Mouse (Mus musculus) layer of hippocampus, adult 11-12 months (tissue): ENCODE data around the gene Cttn.

Source experiments
- DNase-seq: peaks from one replicate; pipeline ENCODE4 v3.0.0; 2022; ENCODE audit warnings: low spot score

The Cttn gene

GRCm38 (mm10) chr7:144449637-144450570 lies 20.9 kb downstream of the Cttn start:
- peak; percentile 78 for DNase-seq

DNA sequence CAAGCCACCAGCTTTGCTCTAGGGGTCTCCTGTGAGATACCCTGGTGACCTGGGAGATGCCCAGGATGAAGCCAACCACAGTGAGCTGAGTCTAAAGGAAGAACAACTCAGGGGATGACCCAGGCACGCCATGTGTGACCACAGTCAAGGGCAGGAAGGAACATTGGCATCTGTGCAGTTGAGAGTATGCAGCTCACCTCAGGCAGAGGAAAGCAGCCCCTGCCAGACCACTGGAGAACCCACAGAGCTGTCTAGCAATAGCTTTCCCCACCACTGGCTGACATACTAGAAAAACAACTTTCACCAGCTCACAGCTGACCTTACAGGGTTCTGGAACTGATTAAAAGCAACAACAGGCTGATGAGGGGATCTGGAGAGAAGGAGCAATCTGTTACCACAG lies 22.6 kb downstream of the Cttn start:
- no peak for DNase-seq

DNA sequence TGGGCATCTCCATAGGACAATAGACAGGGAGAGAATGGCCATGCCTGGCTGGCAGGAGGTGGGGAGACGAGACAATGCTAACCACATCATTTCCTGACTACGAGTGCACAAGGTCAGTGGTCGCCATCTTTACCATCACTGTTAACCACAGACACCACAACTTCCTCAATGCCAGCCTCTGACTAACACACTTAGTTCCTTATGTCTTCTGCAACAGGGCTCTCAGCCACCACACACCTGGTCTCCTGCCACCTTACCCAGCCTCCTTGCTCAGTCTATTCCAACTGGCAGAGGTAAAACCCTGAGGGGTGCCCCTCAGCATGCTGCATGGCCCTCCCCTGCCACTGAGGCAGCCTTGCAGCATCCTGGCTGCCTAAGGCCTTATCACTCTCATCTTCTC lies 23.7 kb downstream of the Cttn start:
- no peak for DNase-seq

DNA sequence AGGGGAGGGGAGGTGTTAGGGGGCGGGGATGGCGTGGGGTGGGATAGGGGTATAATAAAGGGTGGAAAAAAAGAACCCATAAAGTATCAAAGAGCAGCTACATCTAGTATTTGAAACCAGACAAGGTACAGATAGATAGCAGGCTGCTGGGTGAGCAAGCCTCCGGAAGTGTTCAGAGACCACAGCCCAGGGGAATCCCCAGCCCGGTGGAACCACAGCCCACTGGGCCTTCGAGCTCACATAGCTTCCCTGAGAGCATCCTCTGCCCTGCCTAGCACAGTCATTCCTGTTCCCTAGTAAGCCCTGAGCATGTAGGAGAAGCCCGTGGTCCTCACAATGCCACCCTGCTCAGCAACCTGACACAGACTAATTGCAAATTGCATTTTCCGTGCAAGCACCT lies 26.0 kb downstream of the Cttn start:
- no peak for DNase-seq

DNA sequence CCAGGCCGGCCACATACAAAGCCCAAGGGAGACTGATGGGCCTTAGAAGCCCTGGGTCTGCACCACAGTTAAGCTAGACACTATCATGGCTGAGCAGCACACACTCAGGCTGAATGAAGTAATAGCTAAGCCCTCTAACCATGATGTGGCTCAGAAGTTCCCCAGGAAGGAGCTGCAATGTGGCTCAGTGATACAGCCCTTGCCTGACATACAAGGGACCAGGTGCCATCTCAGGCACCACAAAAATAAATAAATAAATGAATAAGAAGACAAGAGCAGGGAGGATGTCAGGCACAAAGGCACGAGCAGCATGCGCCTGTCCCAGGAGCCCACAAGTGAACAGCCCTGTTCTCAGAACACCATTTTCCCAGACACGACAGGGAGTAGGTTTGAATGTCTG lies 28.8 kb downstream of the Cttn start:
- no peak for DNase-seq

GRCm38 (mm10) chr7:144441466-144441865 lies 29.3 kb downstream of the Cttn start:
- DNase-seq: no peak

DNA sequence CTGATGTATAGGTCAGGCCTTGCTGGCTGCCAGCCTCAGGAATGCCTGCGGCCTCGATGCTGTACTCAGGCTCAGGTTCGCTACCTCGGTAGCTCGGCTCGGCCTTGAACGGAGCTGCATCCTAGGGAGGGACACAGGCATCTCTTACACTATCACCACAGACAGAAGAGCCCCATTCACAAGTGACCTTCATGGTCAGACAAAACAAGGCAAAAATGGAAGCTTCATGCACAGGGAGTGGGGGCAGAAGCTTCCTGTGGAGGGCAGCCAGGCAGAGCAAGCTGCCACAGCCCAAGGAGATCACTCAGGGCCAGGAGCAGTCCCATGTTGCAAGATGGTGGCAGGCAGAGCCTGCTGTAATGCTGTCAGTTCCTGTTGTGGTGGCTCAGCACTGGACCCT lies 32.0 kb downstream of the Cttn start:
- DNase-seq: no peak

DNA sequence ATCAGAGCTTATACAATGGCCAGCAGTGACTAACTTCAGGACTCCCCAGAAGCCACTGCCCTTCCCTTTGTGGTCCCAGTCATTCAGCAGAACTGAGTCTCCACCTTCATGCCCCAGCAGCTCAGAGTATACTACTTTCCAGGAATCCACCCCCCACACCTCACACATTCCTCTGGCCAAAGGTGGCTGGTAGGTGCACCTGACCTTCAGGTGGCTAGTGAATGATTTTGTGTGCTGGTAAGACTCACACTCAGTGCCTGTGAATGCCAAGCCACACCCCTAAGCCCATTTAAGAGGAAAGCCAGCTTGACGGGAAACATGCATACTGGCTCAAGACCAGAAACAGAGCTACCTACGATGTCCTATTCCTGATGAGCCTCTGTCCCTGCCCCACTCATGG lies 37.9 kb downstream of the Cttn start:
- no peak for DNase-seq

DNA sequence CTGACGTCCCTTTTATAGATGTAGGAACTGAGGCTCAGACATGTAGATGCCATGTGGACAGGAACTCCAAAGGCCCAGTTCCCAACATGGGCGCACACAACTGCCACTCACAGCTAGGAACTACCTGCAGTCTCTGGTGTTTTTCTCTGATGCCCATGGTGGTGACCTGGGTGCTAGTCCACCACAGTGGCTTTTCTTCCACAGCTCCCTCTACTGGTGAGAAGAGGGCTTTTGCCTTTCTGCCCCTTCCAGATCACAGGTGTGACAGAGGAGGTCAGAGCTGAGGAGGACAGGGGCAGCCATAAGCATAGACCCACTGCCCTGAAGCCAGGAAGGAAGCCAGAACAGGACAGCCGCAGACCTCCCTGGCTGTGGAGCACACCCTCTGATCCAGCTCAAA lies 43.3 kb downstream of the Cttn start:
- DNase-seq: no peak

- no peak for DNase-seq
Measured at GRCm38 (mm10) chr7:144426594-144426993, 44.2 kb downstream of the Cttn start.

GRCm38 (mm10) chr7:144425953-144426352 lies 44.9 kb downstream of the Cttn start:
- DNase-seq: peak; percentile 76

DNA sequence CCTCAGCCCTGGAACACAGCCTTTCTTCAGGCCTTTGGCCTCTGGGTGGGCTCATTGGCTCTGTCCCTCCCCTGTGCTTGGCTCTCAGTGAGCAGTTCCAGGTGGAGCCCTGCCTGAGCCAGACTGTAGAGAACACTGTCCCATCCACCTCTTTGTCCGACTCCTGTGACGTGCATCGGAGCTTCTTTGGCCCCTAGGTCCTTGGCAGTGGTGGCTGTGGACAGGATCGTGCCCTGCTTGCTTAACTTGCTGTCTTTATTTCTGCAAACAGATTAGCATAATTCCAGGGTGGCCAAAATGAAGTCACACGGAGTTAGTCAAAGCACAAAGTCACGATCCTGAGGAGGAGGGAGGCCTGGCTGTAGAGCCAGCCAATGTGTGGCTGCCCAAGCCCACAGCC lies 49.3 kb downstream of the Cttn start:
- DNase-seq: no peak

DNA sequence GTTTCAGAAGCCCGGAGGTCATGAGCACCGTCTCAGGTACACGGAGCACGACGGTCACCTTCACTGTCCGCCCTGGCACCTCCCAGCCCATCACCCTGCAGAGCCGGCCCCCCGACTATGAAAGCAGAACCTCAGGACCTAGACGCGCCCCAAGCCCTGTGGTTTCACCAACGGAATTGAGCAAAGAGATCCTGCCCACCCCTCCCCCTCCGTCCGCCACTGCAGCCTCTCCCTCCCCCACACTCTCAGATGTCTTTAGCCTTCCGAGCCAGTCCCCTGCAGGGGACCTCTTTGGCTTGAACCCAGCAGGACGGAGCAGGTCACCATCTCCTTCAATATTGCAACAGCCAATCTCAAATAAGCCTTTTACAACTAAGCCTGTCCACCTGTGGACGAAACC lies 50.3 kb downstream of the Cttn start:
- no peak for DNase-seq

DNA sequence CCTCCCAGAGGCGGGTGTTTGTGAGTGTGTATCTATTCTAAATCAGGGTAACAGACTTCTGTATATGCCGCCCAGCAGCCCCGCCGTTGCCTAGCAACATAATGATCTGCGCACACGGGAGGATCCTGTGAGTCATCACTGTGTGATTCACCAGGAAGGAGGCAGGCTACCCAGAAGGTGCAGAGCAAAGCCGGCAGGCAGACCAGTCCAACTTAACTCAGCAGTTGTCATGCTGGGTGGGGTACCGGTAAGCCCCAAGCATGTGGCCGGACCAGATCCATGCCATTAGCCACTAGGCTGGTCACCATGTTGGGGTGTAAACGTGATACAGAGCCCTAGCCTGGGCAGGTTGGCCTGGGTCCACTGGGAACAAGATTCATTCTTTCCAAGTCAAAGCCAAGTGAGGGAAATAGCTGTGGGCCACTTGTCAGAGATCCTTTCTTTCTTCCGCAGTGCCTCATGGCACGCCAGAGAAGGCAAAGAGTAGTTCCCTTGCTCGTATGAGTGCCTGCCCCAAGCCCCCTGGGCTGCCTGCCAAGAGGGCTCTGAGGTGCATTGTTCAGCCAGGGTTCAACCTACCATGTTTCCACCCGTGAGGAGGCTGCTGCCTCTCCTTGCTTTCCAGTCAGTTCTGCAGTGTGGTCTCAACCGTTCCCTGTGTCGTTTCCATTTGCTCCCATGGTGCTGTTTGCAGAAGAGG lies 53.0 kb downstream of the Cttn start:
- peak; percentile 90 for DNase-seq

DNA sequence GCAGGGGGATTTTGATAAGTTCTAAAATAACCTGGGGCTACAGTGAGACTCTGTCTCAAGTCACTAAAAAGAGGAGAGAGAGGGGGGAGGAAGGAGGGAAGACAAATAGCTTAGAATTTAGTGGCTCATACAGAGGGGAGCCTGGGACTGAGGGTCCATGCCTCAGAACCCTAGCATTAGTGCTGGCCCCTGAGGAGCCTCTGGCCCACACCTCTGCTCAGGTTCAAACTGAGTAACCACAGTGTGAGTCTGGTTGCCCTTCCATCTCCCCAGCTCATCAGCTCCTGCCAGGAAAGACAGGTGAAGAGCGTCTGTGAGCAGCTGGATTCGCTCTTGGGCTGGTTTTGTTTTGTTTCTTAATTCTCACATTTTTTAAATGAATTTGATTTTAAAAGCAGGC lies 53.6 kb downstream of the Cttn start:
- DNase-seq: no peak

GRCm38 (mm10) chr7:144415795-144416194 lies 55.0 kb downstream of the Cttn start:
- no peak for DNase-seq

GRCm38 (mm10) chr7:144414632-144415031 lies 56.2 kb downstream of the Cttn start:
- no peak for DNase-seq

DNA sequence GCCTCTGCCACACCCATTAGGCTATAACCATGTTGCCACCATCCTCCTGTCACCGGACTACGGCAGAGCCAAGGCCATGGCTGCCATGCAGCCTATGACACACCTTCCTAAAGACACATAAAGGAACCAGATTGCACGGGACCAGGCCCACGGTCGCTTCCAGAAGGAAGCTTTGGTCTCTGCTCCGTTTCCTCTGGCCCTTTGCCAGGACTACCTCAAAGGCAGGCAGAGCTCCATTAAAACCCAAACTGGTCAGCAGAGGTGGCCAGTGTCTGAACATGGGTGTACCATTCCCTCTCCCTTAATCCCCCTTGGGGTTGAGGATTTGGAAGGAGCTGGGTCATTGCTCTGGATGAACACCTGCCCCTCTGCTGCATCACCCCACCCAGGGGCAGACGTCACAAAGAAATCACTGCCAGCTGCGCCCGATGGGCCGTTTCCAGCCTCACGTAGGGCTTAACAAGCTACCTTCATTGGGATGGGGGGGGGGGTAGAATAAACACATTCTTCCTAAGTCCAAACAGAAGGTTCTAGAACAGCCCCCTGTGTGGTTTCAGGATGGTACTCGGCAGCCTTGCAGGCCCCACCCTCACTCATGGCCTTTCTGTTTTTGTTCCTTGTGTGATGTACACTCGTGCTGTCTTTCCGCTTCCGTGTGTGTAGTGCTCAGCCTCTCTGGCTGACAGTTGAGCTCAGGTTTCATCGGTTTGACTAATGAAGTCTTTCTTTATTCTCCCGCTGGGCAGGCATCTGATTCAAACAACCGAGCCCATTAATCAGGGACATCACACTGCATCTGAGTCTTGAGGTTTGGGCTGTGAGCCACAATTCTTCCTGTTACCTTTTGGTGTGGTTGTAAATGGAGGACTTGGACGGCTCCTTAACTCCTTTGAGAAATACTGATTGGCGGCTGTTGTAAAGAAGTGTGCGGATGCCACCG lies 58.6 kb downstream of the Cttn start:
- DNase-seq: no peak

DNA sequence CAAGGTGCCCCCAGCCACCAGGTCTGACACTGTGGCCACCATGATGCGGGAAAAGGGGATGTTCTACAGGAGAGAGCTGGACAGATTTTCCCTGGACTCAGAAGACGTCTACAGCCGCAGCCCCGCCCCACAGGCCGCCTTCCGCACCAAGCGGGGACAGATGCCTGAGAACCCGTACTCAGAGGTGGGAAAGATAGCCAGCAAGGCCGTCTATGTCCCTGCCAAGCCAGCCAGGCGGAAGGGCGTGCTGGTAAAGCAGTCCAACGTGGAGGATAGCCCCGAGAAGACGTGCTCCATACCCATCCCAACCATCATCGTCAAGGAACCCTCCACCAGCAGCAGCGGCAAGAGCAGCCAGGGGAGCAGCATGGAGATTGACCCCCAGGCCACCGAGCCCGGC lies 61.1 kb downstream of the Cttn start:
- DNase-seq: no peak

GRCm38 (mm10) chr7:144408464-144409000 lies 62.3 kb downstream of the Cttn start:
- no peak for DNase-seq

GRCm38 (mm10) chr7:144407675-144408074 lies 63.1 kb downstream of the Cttn start:
- DNase-seq: peak; percentile 48

DNA sequence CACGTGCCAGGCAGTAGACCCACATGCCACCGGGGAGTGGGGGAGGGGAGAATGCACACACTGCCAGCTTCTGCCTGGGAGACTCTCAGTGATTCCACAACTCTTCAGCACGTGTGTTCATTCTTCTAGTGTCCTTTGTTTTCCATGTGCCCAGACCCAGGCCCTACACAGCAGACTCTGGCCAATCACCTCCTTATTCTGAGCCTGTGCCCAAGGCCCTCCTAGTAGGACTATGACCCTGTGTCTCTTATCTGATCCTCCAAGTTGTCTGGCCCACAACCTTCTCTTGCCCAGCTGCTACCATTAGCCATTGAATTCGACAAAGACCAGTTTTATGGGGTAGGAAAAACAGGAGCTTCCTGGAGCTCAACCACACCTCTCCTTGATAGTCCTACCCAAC lies 68.3 kb downstream of the Cttn start:
- no peak for DNase-seq
